Mouse (Mus musculus) limb, embryonic 10.5 days (tissue): Measurements from ENCODE around the gene Mrps7. TPM values are rescaled to one million over a fixed set of nuclear protein-coding genes. Genes with fewer than 3 reads are reported as not detected.

Experiments
- DNase-seq: peaks from one replicate; pipeline ENCODE4 v3.0.0-alpha.2; 2017; ENCODE audit warnings: low spot score
- H3K27ac ChIP-seq: fragments of 300-500 bp; sonication (generic); 2 replicates; pipeline ENCODE4 v1.5.1; 2016; ENCODE audit warnings: mild to moderate bottlenecking
- H3K27me3 ChIP-seq: fragments of 300-500 bp; sonication (generic); 2 replicates; pipeline ENCODE4 v1.6.1; 2016; ENCODE audit warnings: low read depth, mild to moderate bottlenecking; ENCODE audit not compliant: poor library complexity, severe bottlenecking
- H3K36me3 ChIP-seq: fragments of 300-500 bp; sonication (generic); 2 replicates; pipeline ENCODE4 v1.6.1; 2016; ENCODE audit warnings: mild to moderate bottlenecking, moderate library complexity
- H3K4me1 ChIP-seq: fragments of 300-500 bp; sonication (generic); 2 replicates; pipeline ENCODE4 v1.6.1; 2016
- H3K4me3 ChIP-seq: fragments of 300-500 bp; sonication (generic); 2 replicates; pipeline ENCODE4 v1.5.1; 2016; ENCODE audit warnings: mild to moderate bottlenecking, moderate library complexity
- H3K9me3 ChIP-seq: fragments of 300-500 bp; sonication (generic); replicated peaks from 2 replicates; pipeline ENCODE4 v1.6.1; 2016; ENCODE audit warnings: mild to moderate bottlenecking
- WGBS: fragments of 180-500 bp; shearing (Covaris S2); methylation state at CpG from one replicate; pipeline ENCODE4 v1.1.7; 2016; 5-methylcytosine and 5-hydroxymethylcytosine counted together
- polyA plus RNA-seq: library from polyadenylated mRNA; unstranded; fragments of >200 nt; fragmentation: Nextera tagmentation; extraction: Ambion mirVana; gene quantifications from 2 replicates; pipeline ENCODE4 v1.2.1, GENCODE M21; 2016

Gene Mrps7
- polyA plus RNA-seq, 1 experiment from 2014 or later, result 108 TPM

GRCm38 (mm10) chr11:115626824-115627616 lies 23.3 kb downstream of the Mrps7 start:
- Histone ChIP-seq H3K9me3 (no peaks in the 10 kb centered on the region), H3K36me3 (peaks cover 25% of the 10 kb centered on the region), H3K27ac (no peak overlapping the region), H3K4me3 (peak overlapping the region; percentile 71), H3K27me3 (no peaks in the 10 kb centered on the region), H3K4me1 (peaks cover 19% of the 10 kb centered on the region)
- no peak for DNase-seq
- WGBS, result 55% methylated on average over 11 of the region's 11 CpGs

DNA sequence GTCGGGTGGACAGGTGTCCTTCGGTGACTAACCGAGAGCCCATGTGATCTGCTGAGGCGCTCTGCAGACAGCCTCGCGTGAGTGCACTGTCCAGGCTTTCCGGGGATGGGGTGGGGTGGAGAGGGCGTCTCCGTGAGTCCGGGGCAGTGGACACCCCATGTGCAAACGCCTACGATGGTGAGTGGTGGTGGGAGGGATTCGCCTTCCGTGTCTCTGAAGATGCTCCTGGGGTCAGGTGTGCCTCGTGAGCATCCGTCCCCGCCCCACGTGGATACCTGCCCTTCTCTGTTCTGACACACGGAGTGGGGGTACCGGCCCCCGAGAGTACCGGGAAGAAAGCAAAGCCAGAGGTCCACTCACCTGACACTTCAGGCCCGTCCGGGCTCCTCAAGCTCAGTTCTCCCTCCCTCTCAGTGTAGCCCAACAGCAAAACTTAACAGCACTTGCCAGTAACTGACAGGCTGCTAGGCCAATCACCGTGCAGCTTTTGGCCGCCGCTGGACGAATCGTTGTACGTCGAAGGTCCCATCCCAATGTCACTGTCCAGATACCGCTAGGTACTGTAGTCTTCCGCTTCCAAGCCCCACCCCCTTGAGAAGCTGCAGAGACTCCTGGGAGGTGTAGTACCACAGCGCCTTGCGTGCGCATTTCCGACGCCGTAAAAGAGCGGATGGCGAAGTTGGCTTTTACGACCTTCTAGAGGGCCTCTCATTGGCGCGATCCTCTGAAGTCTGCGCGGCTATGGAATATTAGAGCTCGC lies 24.2 kb downstream of the Mrps7 start, which contains the start of gene Slc25a19:
Gene Slc25a19, minus strand, starts transcription at position 591 of the 760 bp plus-strand sequence.
- under 1% methylated on average over 47 of the region's 47 CpGs for WGBS
- no peaks in the 10 kb centered on the region for H3K9me3 ChIP-seq
- H3K27me3 ChIP-seq, result no peaks in the 10 kb centered on the region
- DNase-seq, result peak; percentile 93
- H3K27ac ChIP-seq, result peak within 1 kb of the TSS; percentile 80
- H3K4me3 ChIP-seq, result peak within 1 kb of the TSS; percentile 71
- peaks cover 16% of the 10 kb centered on the region for H3K36me3 ChIP-seq
- H3K4me1 ChIP-seq, result peaks cover 19% of the 10 kb centered on the region

DNA sequence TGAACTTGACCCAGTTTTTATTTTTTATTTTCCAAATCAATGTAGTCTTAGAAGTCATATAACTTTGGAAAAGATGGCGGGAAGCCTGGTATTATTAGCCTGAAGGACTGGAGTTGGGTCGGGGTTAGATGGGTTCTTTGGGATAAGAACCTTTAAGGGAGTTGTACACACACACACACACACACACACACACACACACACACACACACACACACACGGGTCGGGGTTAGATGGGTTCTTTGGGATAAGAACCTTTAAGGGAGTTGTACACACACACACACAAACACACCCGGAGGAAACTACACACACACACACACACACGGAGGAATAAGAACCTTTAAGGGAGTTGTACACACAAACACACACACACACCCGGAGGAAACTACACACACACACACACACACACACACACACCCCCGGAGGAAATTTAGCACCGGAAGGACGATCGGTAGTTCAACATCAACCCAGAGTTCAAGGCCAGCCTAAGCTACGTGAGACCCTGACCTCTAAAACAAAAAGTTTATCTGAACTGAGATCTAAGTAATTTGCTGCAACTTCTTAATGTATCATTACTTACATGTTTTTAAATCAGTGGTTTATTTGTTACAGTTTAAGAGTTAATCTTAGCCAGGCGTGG lies 24.9 kb downstream of the Mrps7 start:
- Histone ChIP-seq H3K27ac (peak overlapping the region; percentile 80), H3K36me3 (peaks cover 9% of the 10 kb centered on the region)
- 54% methylated on average over 13 of the region's 13 CpGs for WGBS

DNA sequence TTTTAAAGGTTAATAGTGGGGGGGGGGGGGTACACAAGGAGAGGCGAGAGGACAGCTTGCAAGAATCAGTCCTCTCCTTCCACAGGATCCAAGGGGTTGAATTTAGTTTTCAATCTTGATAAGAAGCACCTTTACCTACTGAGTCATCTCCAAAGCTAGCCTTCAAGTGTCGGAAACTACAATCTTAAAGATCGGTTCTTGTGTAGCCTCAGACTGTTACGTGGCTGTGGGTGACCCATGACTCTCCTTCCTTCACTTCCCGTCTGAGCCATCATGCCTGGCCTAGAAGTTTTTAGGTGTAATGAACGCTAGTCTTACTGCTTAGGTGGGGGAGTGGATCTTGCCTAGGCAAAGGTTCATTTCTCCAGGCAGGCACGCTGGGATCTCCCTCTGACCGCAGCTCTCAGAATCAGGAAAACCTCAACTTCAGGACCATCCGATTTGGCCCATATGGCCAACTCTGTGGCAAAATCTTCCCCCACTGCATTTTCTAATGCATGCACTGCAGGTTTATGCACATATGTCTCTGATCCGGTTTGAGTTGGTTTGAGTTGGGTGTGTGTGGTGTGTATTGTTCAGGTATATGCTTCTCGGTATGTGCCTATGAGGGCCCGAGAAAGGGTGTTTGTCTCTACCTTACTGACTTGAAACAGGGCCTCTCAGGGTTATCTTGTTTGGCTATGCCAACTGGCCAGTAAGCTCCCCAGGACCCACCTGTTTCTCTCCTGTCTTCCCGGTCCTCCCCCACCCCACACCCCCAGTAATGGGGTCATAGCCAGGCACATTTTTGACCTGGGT lies 26.2 kb downstream of the Mrps7 start:
- 89% methylated on average over 13 of the region's 13 CpGs for WGBS
- DNase-seq, result no peak
- H3K27ac ChIP-seq, result no peak overlapping the region
- H3K4me3 ChIP-seq, result no peak overlapping the region
- H3K4me1 ChIP-seq, result peaks cover 19% of the 10 kb centered on the region
- 0 out of 2 replicates have a peak, but pooled peaks cover 4% of the 10 kb centered on the region for H3K36me3 ChIP-seq
- no peaks in the 10 kb centered on the region for H3K9me3 ChIP-seq
- no peaks in the 10 kb centered on the region for H3K27me3 ChIP-seq

More for the DNA sequence above, 24.9 kb downstream of the Mrps7 start:
- no peak for DNase-seq
- peaks cover 19% of the 10 kb centered on the region for H3K4me1 ChIP-seq
- H3K4me3 ChIP-seq, result peak overlapping the region; percentile 71
- no peaks in the 10 kb centered on the region for H3K27me3 ChIP-seq
- H3K9me3 ChIP-seq, result no peaks in the 10 kb centered on the region

DNA sequence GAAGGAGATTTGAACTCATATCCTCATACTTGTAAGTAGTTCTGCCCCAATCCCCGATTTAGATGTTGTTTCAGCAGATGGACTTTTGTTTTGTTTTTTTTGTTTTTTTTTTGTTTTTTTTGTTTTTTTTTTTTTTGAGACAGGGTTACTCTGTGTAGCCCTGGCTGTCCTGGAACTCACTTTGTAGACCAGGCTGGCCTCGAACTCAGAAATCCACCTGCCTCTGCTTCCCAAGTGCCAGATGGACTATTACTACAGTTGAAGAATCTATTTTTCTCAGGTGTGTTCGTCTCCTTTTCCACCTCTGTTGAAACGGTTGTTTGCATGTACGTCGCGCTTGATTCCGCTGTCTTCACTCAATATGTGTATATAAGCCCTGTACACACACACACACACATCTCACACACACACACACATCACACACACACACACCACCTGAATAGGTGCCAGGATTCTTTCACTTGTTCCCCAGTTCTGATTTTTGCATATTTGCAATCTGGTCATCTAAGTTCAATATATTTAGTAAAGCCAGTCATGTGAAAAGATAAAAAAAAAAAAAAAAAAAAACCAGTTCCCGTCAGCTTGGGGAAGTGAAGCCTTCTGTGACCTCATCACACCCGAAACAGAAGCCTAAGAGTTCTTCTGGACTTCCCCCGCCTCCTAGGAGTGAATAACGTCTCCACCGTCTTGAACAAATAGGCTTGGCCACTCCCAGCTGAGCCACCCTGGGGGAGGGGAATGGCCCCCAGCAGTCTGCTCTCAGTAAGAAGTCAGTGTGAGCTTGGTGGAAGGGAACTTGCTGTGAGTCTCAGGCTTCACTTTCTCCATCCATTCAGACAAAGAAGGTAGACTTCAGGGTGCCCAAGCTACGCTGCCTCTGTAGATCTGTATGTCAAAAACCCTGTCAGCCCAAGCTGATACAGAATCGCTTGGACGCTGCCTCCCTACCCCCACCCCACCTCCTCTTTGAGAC lies 27.1 kb downstream of the Mrps7 start:
- DNase-seq, result no peak
- Histone ChIP-seq H3K4me1 (peaks cover 19% of the 10 kb centered on the region), H3K9me3 (no peaks in the 10 kb centered on the region), H3K4me3 (no peak overlapping the region), H3K27me3 (no peaks in the 10 kb centered on the region), H3K27ac (no peak overlapping the region), H3K36me3 (no peaks in the 10 kb centered on the region)
- WGBS, result 54% methylated on average over 16 of the region's 16 CpGs

DNA sequence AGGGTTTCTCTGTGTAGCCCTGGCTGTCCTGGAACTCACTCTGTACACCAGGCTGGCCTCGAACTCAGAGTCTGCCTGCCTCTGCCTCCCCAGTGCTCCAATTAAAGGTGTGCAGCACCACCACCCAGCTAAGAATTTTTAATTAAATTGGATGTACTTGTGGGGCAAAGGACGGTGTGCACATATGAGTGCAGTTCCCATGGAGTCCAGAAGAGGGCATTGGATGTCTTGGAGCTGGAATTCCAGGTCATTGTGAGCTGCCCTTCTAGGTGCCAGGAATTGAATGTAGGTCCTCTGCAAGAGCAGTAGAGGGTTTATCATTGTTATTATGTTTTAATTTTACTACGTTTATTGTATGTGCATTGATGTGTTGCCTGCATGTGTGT lies 27.8 kb downstream of the Mrps7 start:
- Histone ChIP-seq H3K27me3 (no peaks in the 10 kb centered on the region), H3K9me3 (no peaks in the 10 kb centered on the region), H3K4me3 (no peak overlapping the region), H3K36me3 (no peaks in the 10 kb centered on the region), H3K4me1 (peaks cover 19% of the 10 kb centered on the region), H3K27ac (no peak overlapping the region)
- no peak for DNase-seq
- 13% methylated on average over 3 of the region's 3 CpGs for WGBS

GRCm38 (mm10) chr11:115632247-115632646 lies 28.5 kb downstream of the Mrps7 start:
- DNase-seq, result no peak
- no peak overlapping the region for H3K27ac ChIP-seq
- H3K4me1 ChIP-seq, result peaks cover 14% of the 10 kb centered on the region
- no peak overlapping the region for H3K4me3 ChIP-seq
- H3K27me3 ChIP-seq, result no peaks in the 10 kb centered on the region
- no peaks in the 10 kb centered on the region for H3K36me3 ChIP-seq
- H3K9me3 ChIP-seq, result no peaks in the 10 kb centered on the region
- 70% methylated on average over 7 of the region's 7 CpGs for WGBS

DNA sequence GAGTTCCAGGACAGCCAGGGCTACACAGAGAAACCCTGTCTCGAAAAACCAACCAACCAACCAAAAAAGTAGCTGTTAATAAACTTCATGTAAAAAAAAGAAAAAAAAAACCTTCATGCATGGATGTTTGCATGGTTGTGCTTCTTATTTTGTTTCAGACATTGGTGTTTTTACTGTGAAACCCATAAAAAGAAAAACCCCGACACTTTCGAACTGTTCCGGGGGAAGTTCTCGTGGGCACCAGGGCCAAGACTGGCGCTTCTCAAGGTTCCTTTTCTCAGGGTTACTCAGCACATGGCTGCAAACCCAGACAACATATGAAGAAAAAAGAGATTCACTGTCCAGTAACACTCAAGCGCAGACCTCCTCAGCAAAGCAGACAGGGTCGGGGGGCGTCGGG lies 29.1 kb downstream of the Mrps7 start:
- Histone ChIP-seq H3K27ac (no peak overlapping the region), H3K27me3 (no peaks in the 10 kb centered on the region), H3K4me3 (no peak overlapping the region), H3K4me1 (peaks cover 8% of the 10 kb centered on the region; the same call in 1 of the 2 replicates), H3K36me3 (no peaks in the 10 kb centered on the region), H3K9me3 (no peaks in the 10 kb centered on the region)
- DNase-seq, result no peak
- 91% methylated on average over 10 of the region's 10 CpGs for WGBS

GRCm38 (mm10) chr11:115634109-115634508 lies 30.4 kb downstream of the Mrps7 start:
- 75% methylated on average over 4 of the region's 4 CpGs for WGBS
- H3K4me3 ChIP-seq, result no peak overlapping the region
- no peak for DNase-seq
- H3K27me3 ChIP-seq, result no peaks in the 10 kb centered on the region
- no peaks in the 10 kb centered on the region for H3K9me3 ChIP-seq
- H3K36me3 ChIP-seq, result no peaks in the 10 kb centered on the region
- peaks cover 6% of the 10 kb centered on the region; the same call in 1 of the 2 replicates for H3K4me1 ChIP-seq
- H3K27ac ChIP-seq, result no peak overlapping the region

DNA sequence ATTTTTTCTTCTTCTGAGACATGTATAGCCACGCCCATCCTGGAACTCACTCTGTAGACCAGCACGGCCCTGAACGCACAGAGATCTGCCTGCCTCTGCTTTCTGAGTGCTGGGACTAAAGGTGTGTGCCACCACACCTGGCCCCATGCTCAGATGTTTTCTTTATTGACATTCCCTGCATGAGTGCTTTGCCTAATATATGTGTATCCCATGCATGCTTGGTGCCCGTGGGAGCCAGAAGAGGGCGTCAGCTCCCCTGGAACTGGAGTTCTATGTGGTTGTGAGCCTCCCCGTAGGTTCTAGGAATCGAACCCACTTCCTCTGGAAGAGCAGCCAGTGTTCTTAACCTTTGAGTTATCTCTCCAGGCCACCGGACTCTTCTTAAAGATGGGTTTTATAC lies 31.3 kb downstream of the Mrps7 start:
- no peak for DNase-seq
- WGBS, result 84% methylated on average over 8 of the region's 8 CpGs
- H3K4me3 ChIP-seq, result no peak overlapping the region
- H3K4me1 ChIP-seq, result peaks cover 9% of the 10 kb centered on the region; the same call in 1 of the 2 replicates
- no peak overlapping the region for H3K27ac ChIP-seq
- H3K27me3 ChIP-seq, result no peaks in the 10 kb centered on the region
- no peaks in the 10 kb centered on the region for H3K36me3 ChIP-seq
- no peaks in the 10 kb centered on the region for H3K9me3 ChIP-seq

GRCm38 (mm10) chr11:115635484-115635883 lies 31.8 kb downstream of the Mrps7 start:
- no peak for DNase-seq
- WGBS, result 65% methylated on average over 8 of the region's 8 CpGs

More at GRCm38 (mm10) chr11:115635484-115635883, 31.8 kb downstream of the Mrps7 start:
- no peak overlapping the region for H3K4me3 ChIP-seq
- H3K36me3 ChIP-seq, result no peaks in the 10 kb centered on the region
- H3K9me3 ChIP-seq, result no peaks in the 10 kb centered on the region
- H3K27me3 ChIP-seq, result no peaks in the 10 kb centered on the region
- peaks cover 9% of the 10 kb centered on the region; the same call in 1 of the 2 replicates for H3K4me1 ChIP-seq
- H3K27ac ChIP-seq, result no peak overlapping the region
